Mouse (Mus musculus): ENCODE data around the gene Fthl17b. TPM values are rescaled to one million over a fixed set of nuclear protein-coding genes. Genes with fewer than 3 reads are reported as not detected.

Fthl17b gene
- total and polyA plus RNA-seq, 2 experiments from 2014 or later: not detected

DNA sequence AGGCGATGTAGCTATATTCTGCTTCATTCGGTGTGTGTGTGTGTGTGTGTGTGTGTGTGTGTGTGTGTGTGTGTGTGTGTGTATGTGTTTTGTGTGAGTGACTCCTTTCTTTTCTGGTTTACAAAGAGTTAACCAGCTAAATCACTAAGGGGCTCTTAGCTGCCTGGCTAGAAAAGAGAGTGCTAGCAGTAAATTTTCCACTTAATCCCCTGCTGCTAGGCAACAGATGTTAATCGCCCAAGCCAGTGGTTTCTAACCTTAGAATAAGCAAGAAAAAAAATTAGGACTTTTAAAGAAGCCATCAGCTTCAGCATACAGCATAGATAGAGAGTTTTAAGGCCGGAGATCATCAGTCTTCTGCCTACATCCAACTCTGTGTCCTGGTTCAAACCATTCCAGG, 35.5 kb downstream of the Fthl17b start:
- no peaks in the 10 kb centered on the region for H3K9me3 ChIP-seq (ENCODE audit: low read length)
- no peak overlapping the region for H3K4me3 ChIP-seq (ENCODE audit: low read depth, low read length)
- no peak overlapping the region for H3K27ac ChIP-seq (ENCODE audit: low read depth, low read length)
- H3K4me2 ChIP-seq (ENCODE audit: low read depth, low read length, poor library complexity, severe bottlenecking): no peak overlapping the region
- DNase-seq (ENCODE audit: low spot score): peak; percentile 5
- WGBS: 22% methylated on average over 4 of the region's 4 CpGs
- H3K4me1 ChIP-seq (ENCODE audit: insufficient read depth, low read length): no peaks in the 10 kb centered on the region
- no peak for ATAC-seq (ENCODE audit: low FRiP score)
- H3K36me3 ChIP-seq (ENCODE audit: insufficient read depth, low read length): no peaks in the 10 kb centered on the region
- no peak for TF ChIP-seq CTCF (IDR thresholded peaks at IDR 0.05)
- no peaks in the 10 kb centered on the region for H3K27me3 ChIP-seq (ENCODE audit: insufficient read depth, low read length)
- H3K9ac ChIP-seq (replicated peaks; ENCODE audit: low read length, poor library complexity, severe bottlenecking): no peak overlapping the region

DNA sequence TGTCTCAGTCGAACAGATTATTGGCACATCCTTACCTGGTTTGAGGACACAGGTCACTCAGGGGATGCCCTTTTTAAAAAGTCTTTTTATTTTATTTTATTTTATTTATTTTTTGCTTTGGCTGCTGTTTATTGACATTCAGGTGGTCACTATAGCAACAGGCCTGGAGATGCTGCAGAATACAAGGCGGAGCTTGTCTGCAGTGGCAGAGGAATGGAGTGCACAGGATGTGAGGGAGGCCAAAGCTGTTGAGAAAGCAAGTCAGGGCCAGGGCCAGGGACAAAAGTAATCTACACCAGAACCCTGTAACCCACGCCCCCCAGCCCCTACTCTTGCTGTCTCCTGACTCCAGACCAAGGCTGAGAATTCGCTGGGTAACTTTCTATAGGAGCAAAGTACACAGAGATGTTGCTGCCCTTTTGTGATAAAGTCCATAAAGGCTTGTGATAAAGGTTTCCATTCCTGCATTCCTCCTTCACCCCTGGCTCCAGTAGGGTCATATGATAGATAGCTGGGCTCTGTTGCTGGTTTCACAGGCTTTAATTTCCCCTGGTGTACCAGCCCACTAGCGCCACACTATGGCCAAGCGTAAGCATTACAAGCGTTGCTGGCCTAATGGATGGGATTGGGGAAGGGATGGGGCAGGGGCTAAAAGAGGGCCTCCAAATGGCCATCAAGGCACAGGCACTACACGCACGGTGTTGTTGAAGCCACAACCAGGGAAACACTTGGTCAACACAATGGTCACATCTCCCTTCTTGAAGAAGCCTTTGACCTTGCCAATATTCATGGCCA, 40.8 kb downstream of the Fthl17b start:
- Histone ChIP-seq H3K9me3 (ENCODE audit: low read length) (no peaks in the 10 kb centered on the region), H3K27me3 (ENCODE audit: insufficient read depth, low read length) (no peaks in the 10 kb centered on the region), H3K27ac (ENCODE audit: low read depth, low read length) (no peak overlapping the region), H3K4me3 (ENCODE audit: low read depth, low read length) (no peak overlapping the region), H3K36me3 (ENCODE audit: insufficient read depth, low read length) (no peaks in the 10 kb centered on the region), H3K4me1 (ENCODE audit: insufficient read depth, low read length) (no peaks in the 10 kb centered on the region), H3K9ac (replicated peaks; ENCODE audit: low read length, poor library complexity, severe bottlenecking) (no peak overlapping the region), H3K4me2 (ENCODE audit: low read depth, low read length, poor library complexity, severe bottlenecking) (no peak overlapping the region)
- peak; percentile 80 for ATAC-seq (ENCODE audit: low FRiP score)
- WGBS: 56% methylated on average over 9 of the region's 9 CpGs
- DNase-seq (ENCODE audit: low spot score): peak; percentile 21
- peak; percentile 70 for TF ChIP-seq CTCF (IDR thresholded peaks at IDR 0.05)

DNA sequence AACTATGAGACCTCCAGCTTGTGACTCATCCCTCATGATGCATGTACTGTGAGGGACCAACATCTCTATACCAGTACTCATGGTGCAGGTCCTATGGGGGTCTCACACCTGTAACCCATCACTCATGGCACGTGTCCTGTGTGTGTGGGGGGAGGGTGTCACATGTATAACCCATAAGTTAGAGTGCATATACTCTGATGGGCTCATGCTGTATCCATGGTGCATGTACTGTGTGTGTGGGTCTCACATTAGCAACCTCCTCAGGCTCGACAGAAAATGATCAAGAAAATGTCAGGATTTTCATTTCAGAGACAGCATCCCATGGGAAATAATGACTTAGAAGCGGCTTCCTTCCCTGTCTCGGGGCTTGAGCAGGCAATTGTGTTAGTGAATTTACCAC, 41.7 kb downstream of the Fthl17b start:
- DNase-seq (ENCODE audit: low spot score) (peak; percentile 39), ATAC-seq (ENCODE audit: low FRiP score) (peak; percentile 53; the same call in 1 of the 2 replicates)
- Histone ChIP-seq H3K27me3 (ENCODE audit: insufficient read depth, low read length) (no peaks in the 10 kb centered on the region), H3K4me3 (ENCODE audit: low read depth, low read length) (no peak overlapping the region), H3K9me3 (ENCODE audit: low read length) (no peaks in the 10 kb centered on the region), H3K27ac (ENCODE audit: low read depth, low read length) (no peak overlapping the region), H3K4me1 (ENCODE audit: insufficient read depth, low read length) (no peaks in the 10 kb centered on the region), H3K9ac (replicated peaks; ENCODE audit: low read length, poor library complexity, severe bottlenecking) (no peak overlapping the region), H3K36me3 (ENCODE audit: insufficient read depth, low read length) (no peaks in the 10 kb centered on the region), H3K4me2 (ENCODE audit: low read depth, low read length, poor library complexity, severe bottlenecking) (no peak overlapping the region)
- TF ChIP-seq CTCF (IDR thresholded peaks at IDR 0.05): no peak
- 53% methylated on average over 4 of the region's 4 CpGs for WGBS

Other genes starting within 250 kb of the Fthl17b start
- not detected in 2 replicates for gene Ssx9, start 214.5 kb downstream of the Fthl17b start, total RNA-seq (2014; rRNA removed)
- gene Ssx9, start 214.5 kb downstream of the Fthl17b start, polyA plus RNA-seq (2015; fragmentation: Nextera tagmentation; extraction: Ambion mirVana): not detected in 2 replicates
- gene Ssxb5, start 159.3 kb downstream of the Fthl17b start, total RNA-seq (2014; rRNA removed): not detected in 2 replicates
- not detected in 2 replicates for gene Ssxb5, start 159.3 kb downstream of the Fthl17b start, polyA plus RNA-seq (2015; fragmentation: Nextera tagmentation; extraction: Ambion mirVana)
- not detected in 2 replicates for gene Gm6592, start 119.0 kb downstream of the Fthl17b start, total RNA-seq (2014; rRNA removed)
- gene Gm6592, start 119.0 kb downstream of the Fthl17b start, polyA plus RNA-seq (2015; fragmentation: Nextera tagmentation; extraction: Ambion mirVana): not detected in 2 replicates
- not detected in 2 replicates for gene Gm5751, start 88.7 kb downstream of the Fthl17b start, total RNA-seq (2014; rRNA removed)
- not detected in 2 replicates for gene Gm5751, start 88.7 kb downstream of the Fthl17b start, polyA plus RNA-seq (2015; fragmentation: Nextera tagmentation; extraction: Ambion mirVana)
- gene B630019K06Rik, start 70.6 kb downstream of the Fthl17b start, total RNA-seq (2014; rRNA removed): 112 and 113 TPM in 2 replicates
- gene B630019K06Rik, start 70.6 kb downstream of the Fthl17b start, polyA plus RNA-seq (2015; fragmentation: Nextera tagmentation; extraction: Ambion mirVana): 37.5 and 40.5 TPM in 2 replicates
- gene Fthl17c, start 13.6 kb upstream of the Fthl17b start, total RNA-seq (2014; rRNA removed): not detected in 2 replicates
- not detected in 2 replicates for gene Fthl17c, start 13.6 kb upstream of the Fthl17b start, polyA plus RNA-seq (2015; fragmentation: Nextera tagmentation; extraction: Ambion mirVana)
- gene Fthl17d, start 23.8 kb upstream of the Fthl17b start, total RNA-seq (2014; rRNA removed): not detected in 2 replicates
- not detected in 2 replicates for gene Fthl17d, start 23.8 kb upstream of the Fthl17b start, polyA plus RNA-seq (2015; fragmentation: Nextera tagmentation; extraction: Ambion mirVana)
- not detected in 2 replicates for gene Fthl17e, start 70.5 kb upstream of the Fthl17b start, total RNA-seq (2014; rRNA removed)
- not detected in 2 replicates for gene Fthl17e, start 70.5 kb upstream of the Fthl17b start, polyA plus RNA-seq (2015; fragmentation: Nextera tagmentation; extraction: Ambion mirVana)
- not detected in 2 replicates for gene Fthl17f, start 100.0 kb upstream of the Fthl17b start, total RNA-seq (2014; rRNA removed)
- not detected in 2 replicates for gene Fthl17f, start 100.0 kb upstream of the Fthl17b start, polyA plus RNA-seq (2015; fragmentation: Nextera tagmentation; extraction: Ambion mirVana)
- gene 4930402K13Rik, start 141.6 kb upstream of the Fthl17b start, total RNA-seq (2014; rRNA removed): not detected in 2 replicates
- gene 4930402K13Rik, start 141.6 kb upstream of the Fthl17b start, polyA plus RNA-seq (2015; fragmentation: Nextera tagmentation; extraction: Ambion mirVana): not detected in 2 replicates
- gene Lancl3, start 236.9 kb upstream of the Fthl17b start, total RNA-seq (2014; rRNA removed): 8.6 and 10.9 TPM in 2 replicates
- gene Lancl3, start 236.9 kb upstream of the Fthl17b start, polyA plus RNA-seq (2015; fragmentation: Nextera tagmentation; extraction: Ambion mirVana): 2.6 and 3.0 TPM in 2 replicates